Mouse (Mus musculus) stomach, postnatal 0 days (tissue): ENCODE measurements around the gene Gm6793. TPM values are rescaled to one million over a fixed set of nuclear protein-coding genes. Genes with fewer than 3 reads are reported as not detected.

ENCODE experiments used
- ATAC-seq: fragments of 200-750 bp; cut with Nextera tagmentation; 2 replicates; pipeline ENCODE4 v1.8.0; 2017; ENCODE audit not compliant: low FRiP score, low TSS enrichment
- DNase-seq: peaks from one replicate; pipeline ENCODE4 v3.0.0-alpha.2; 2016; ENCODE audit warnings: low spot score
- H3K27ac ChIP-seq: fragments of 300-500 bp; sonication (generic); replicated peaks from 2 replicates; pipeline ENCODE4 v1.5.1; 2014; ENCODE audit warnings: mild to moderate bottlenecking, control low read depth
- H3K27me3 ChIP-seq: fragments of 300-500 bp; sonication (generic); 2 replicates; pipeline ENCODE4 v1.6.1; 2014; ENCODE audit warnings: low read length; ENCODE audit not compliant: control insufficient read depth, insufficient read depth
- H3K36me3 ChIP-seq: fragments of 300-500 bp; sonication (generic); 2 replicates; pipeline ENCODE4 v1.6.1; 2014; ENCODE audit warnings: low read length, mixed read lengths; ENCODE audit not compliant: control insufficient read depth, insufficient read depth
- H3K4me1 ChIP-seq: fragments of 300-500 bp; sonication (generic); replicated peaks from 2 replicates; pipeline ENCODE4 v1.6.1; 2014; ENCODE audit warnings: antibody characterized with exemption; ENCODE audit not compliant: control insufficient read depth, insufficient read depth
- H3K4me2 ChIP-seq: fragments of 300-500 bp; sonication (generic); replicated peaks from 2 replicates; pipeline ENCODE4 v1.6.1; 2014; ENCODE audit warnings: low read depth, mild to moderate bottlenecking, control low read depth, moderate library complexity
- H3K4me3 ChIP-seq: fragments of 300-500 bp; sonication (generic); 2 replicates; pipeline ENCODE4 v1.5.1; 2014; ENCODE audit warnings: low read depth, low read length, control low read depth
- H3K9ac ChIP-seq: fragments of 300-500 bp; sonication (generic); 2 replicates; pipeline ENCODE4 v1.6.1; 2014; ENCODE audit warnings: mild to moderate bottlenecking, low read length, control low read depth, mixed read lengths
- H3K9me3 ChIP-seq: fragments of 300-500 bp; sonication (generic); 2 replicates; pipeline ENCODE4 v1.6.1; 2016; ENCODE audit warnings: low read length; ENCODE audit not compliant: control insufficient read depth
- CTCF ChIP-seq: IDR thresholded peaks from 2 replicates; pipeline ENCODE4 v1.5.1; 2016; ENCODE audit warnings: antibody characterized with exemption, low read depth, mild to moderate bottlenecking, moderate library complexity
- EP300 ChIP-seq: optimal IDR thresholded peaks from 2 replicates; pipeline ENCODE3; 2016; ENCODE audit warnings: antibody characterized with exemption
- WGBS: fragments of 180-500 bp; shearing (Covaris S2); extraction: QIAGEN DNeasy Blood & Tissue Kit; methylation state at CpG from one replicate; pipeline ENCODE4 v1.1.7; 2014; 5-methylcytosine and 5-hydroxymethylcytosine counted together
- polyA plus RNA-seq: library from polyadenylated mRNA; unstranded; fragments of >200 nt; fragmentation: Nextera tagmentation; extraction: Ambion mirVana; gene quantifications from 2 replicates; pipeline ENCODE4 v1.2.1, GENCODE M21; 2015

The Gm6793 gene
- polyA plus RNA-seq, 1 experiment from 2014 or later = 0.28 TPM

DNA sequence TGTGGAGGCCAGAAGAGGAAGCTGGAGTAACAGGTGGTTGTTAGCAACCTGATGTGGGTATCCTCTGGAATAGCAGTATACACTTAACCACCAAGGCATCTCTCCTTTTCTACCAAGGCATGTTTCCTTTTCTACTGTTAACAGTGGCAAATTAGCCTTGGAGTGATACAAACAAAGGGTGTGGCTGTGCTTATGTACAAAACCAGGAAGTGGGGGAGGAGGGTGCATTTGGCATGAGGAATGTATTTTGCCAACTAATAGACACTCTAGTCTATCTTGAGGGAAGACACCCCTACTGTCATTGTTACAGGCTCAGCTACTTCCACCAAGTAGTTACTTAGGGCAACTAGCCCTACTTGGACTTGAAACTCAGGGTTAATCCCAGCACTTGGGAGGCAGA, 10.1 kb downstream of the Gm6793 start:
- H3K27ac ChIP-seq = no peak overlapping the region
- H3K36me3 ChIP-seq = peaks cover 25% of the 10 kb centered on the region
- H3K9ac ChIP-seq = no peak overlapping the region
- H3K27me3 ChIP-seq = no peaks in the 10 kb centered on the region
- DNase-seq = no peak
- H3K4me3 ChIP-seq = no peak overlapping the region
- no peak for TF ChIP-seq EP300
- no peak for TF ChIP-seq CTCF
- ATAC-seq = no peak
- H3K4me1 ChIP-seq = no peaks in the 10 kb centered on the region
- H3K4me2 ChIP-seq = no peak overlapping the region
- no peaks in the 10 kb centered on the region for H3K9me3 ChIP-seq

DNA sequence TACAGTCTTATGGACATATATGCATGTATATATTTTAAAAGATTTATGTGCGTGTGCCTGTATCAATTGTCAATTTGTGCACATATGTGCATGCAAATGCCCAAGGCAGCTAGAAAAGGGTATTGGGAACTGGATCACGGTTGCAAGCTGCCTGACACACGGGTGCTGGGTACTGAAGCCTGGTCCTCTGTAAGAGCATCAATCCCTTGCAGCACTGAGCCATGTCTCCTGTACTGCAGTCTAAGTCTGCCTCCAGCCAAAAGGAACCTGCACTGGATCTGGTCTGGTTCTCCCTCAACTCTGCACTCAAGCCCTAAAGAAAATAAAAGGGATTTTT, 22.2 kb downstream of the Gm6793 start:
- Histone ChIP-seq H3K9ac (no peak overlapping the region), H3K4me1 (no peaks in the 10 kb centered on the region), H3K27ac (no peak overlapping the region), H3K4me2 (peak overlapping the region; percentile 94; the same call in 1 of the 2 replicates), H3K36me3 (peaks cover 34% of the 10 kb centered on the region), H3K9me3 (no peaks in the 10 kb centered on the region), H3K27me3 (no peaks in the 10 kb centered on the region), H3K4me3 (no peak overlapping the region)
- ATAC-seq = no peak
- TF ChIP-seq EP300 = no peak
- no peak for TF ChIP-seq CTCF
- no peak for DNase-seq
- 71% methylated on average over 3 of the region's 3 CpGs for WGBS

DNA sequence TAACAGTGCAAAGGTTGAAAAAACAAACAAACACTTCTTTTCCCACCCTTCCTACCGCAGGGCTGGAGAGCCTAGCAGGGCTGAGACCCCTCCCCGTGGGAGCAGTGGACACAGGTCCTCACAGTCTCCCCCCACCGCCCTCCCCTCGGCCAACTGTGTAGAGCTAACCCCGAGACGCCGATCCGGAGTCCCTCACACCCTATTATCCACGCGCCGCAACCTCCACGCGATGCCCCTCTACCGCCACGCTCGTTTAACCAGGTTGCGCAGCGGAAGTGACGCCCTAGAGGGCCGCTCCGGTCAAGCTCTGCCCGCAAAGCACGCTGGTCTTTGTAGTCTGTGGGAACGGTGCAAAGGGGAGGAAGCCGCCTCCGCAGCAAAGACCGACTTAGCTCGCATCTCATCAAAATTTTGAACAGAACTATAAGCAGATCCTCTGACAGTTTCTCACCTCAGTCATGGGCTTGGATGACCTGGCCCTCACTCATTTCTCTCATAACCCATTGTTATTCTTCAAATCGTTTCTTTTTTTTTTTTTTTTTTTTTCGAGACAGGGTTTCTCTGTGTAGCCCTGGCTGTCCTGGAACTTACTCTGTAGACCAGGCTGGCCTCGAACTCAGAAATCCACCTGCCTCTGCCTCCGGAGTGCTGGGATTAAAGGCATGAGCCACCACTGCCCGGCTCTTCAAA, 22.7 kb downstream of the Gm6793 start, which contains the start of gene Adat1:
Gene Adat1, minus strand, starts transcription at position 290 of the 690 bp plus-strand sequence.
- no peaks in the 10 kb centered on the region for H3K9me3 ChIP-seq
- peak within 1 kb of the TSS; percentile 73 for H3K4me3 ChIP-seq
- TF ChIP-seq EP300 = no peak
- peak; percentile 31; the same call in 1 of the 2 replicates for TF ChIP-seq CTCF
- peaks cover 31% of the 10 kb centered on the region for H3K36me3 ChIP-seq
- 3% methylated on average over 32 of the region's 33 CpGs for WGBS
- no peaks in the 10 kb centered on the region for H3K27me3 ChIP-seq
- peak within 1 kb of the TSS; percentile 94 for H3K4me2 ChIP-seq
- H3K4me1 ChIP-seq = no peaks in the 10 kb centered on the region
- peak within 1 kb of the TSS; percentile 79 for H3K9ac ChIP-seq
- H3K27ac ChIP-seq = no peak within 1 kb of the TSS
- peak; percentile 90 for DNase-seq
- ATAC-seq = peak; percentile 95

DNA sequence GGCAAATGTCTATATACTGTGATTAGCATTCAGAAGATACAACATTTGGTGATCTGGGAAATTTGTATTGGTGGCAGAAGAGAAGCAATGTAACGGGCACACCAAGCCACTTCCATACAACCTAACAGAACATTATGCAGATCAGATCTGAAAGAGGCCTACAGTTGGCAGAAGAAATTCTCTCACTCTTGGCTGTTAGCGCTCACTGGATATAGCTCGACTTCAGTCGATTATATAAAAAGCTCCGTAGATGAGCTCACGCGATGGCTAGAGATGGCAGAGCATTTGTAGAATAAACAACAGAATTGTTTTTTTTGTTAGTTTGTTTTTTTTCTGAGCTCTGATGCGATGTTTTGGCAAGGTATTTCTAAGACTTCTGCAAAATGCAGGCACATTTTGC, 23.6 kb downstream of the Gm6793 start:
- 49% methylated on average over 8 of the region's 8 CpGs for WGBS
- DNase-seq (no peak), ATAC-seq (no peak)
- H3K9ac ChIP-seq = peak overlapping the region; percentile 79
- no peaks in the 10 kb centered on the region for H3K4me1 ChIP-seq
- peak overlapping the region; percentile 94 for H3K4me2 ChIP-seq
- H3K27ac ChIP-seq = no peak overlapping the region
- peaks cover 26% of the 10 kb centered on the region for H3K36me3 ChIP-seq
- peak overlapping the region; percentile 73 for H3K4me3 ChIP-seq
- no peaks in the 10 kb centered on the region for H3K9me3 ChIP-seq
- TF ChIP-seq EP300 (no peak), CTCF (no peak)
- no peaks in the 10 kb centered on the region for H3K27me3 ChIP-seq

DNA sequence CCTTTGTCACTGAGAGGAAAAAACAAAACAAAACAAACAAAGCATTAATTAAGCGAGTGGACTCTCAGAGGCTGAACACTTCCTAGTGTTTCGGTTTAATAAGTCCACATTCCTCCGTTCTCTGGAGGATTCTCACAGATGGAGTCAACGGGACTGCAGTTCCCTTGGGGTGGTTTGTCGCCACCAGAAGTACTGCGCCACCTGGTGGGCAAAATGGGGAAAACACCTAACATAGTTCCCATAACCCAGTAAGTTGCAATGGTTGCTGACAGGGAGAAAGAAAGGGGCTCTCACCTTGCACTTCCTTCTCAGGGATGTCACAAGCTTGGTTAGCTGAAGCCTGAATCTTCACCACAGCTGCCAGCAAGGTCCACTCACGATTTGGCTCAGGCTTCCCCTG, 24.9 kb downstream of the Gm6793 start:
- Histone ChIP-seq H3K4me3 (no peak overlapping the region), H3K27ac (no peak overlapping the region), H3K4me1 (no peaks in the 10 kb centered on the region), H3K4me2 (no peak overlapping the region), H3K9ac (no peak overlapping the region), H3K27me3 (no peaks in the 10 kb centered on the region), H3K9me3 (no peaks in the 10 kb centered on the region), H3K36me3 (peaks cover 18% of the 10 kb centered on the region; the same call in 1 of the 2 replicates)
- TF ChIP-seq CTCF = peak; percentile 91
- TF ChIP-seq EP300 = no peak
- 11% methylated on average over 7 of the region's 7 CpGs for WGBS
- ATAC-seq = peak; percentile 51; the same call in 1 of the 2 replicates
- peak; percentile 84 for DNase-seq

DNA sequence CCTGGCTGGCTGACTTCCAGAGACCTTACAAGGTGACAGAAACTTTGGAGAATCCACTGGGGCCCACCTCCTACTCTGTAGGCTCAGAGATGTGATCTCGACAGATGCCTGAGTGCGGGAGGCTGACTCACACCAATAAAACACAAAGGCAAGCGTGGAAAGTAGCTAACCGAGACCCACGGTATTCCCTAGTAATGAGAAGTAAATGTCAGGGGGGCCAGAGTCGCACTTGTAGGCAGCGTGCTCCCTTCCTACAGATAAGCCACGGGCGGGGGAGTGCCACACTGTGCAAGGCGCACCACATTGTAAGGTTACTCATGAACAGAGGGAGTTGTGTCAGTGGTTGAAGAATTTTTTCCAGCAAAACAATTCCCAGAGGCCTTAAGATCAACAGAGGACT, 30.3 kb downstream of the Gm6793 start:
- Histone ChIP-seq H3K4me3 (no peak overlapping the region), H3K9me3 (no peaks in the 10 kb centered on the region), H3K27ac (no peak overlapping the region), H3K9ac (no peak overlapping the region), H3K4me1 (no peaks in the 10 kb centered on the region), H3K27me3 (no peaks in the 10 kb centered on the region), H3K4me2 (no peak overlapping the region), H3K36me3 (peaks cover 7% of the 10 kb centered on the region; the same call in 1 of the 2 replicates)
- WGBS = 62% methylated on average over 10 of the region's 10 CpGs
- peak; percentile 26 for DNase-seq
- TF ChIP-seq EP300 = no peak
- TF ChIP-seq CTCF = no peak
- 0 out of 2 replicates have a peak, but pooled peaks have one; percentile 27 for ATAC-seq
